12 mouse cellular contexts compared by ENCODE assay signal in genomic region chr4:22946788-22947406, GRCm38 (mm10).
DNase-seq lines count a peak whose midpoint lies in the region; ATAC-seq lines count a peak whose summit lies in the region.
"Had no signal": no experiment of that assay in that cellular context is flagged by ENCODE, and none has a peak within 500 bp of the region (broad histone marks: within the 10 kb centered on the region; RNA-seq: fewer than 3 reads in every experiment).

No protein-coding gene starts in this region.

- no peaks in the 10 kb centered on the region for H3K27me3 ChIP-seq in hindbrain, embryonic 10.5 days (ENCODE audit: insufficient read depth, poor library complexity, severe bottlenecking)
- no peaks in the 10 kb centered on the region for H3K27me3 ChIP-seq in midbrain, embryonic 14.5 days (ENCODE audit: control insufficient read depth, insufficient read depth, low read length)

- H3K4me3 ChIP-seq in hindbrain, embryonic 10.5 days, result no peak overlapping the region
- H3K4me3 ChIP-seq in midbrain, embryonic 14.5 days (replicated peaks; ENCODE audit: low read depth, low read length), result no peak overlapping the region
- H3K4me3 ChIP-seq: heart, embryonic 10.5 days had no signal

- peak; percentile 46 for ATAC-seq in midbrain, embryonic 14.5 days (ENCODE audit: low FRiP score, low TSS enrichment)
- no peak for ATAC-seq in CD4-positive, CD25-positive, alpha-beta regulatory T cell, adult 4 months
- ATAC-seq: activated CD4-positive, CD25-positive, alpha-beta regulatory T cell, adult 4 months had no signal

- H3K4me1 ChIP-seq in hindbrain, embryonic 10.5 days (replicated peaks), result peaks cover 13% of the 10 kb centered on the region
- H3K4me1 ChIP-seq in midbrain, embryonic 14.5 days (ENCODE audit: control insufficient read depth, insufficient read depth, low read length), result no peaks in the 10 kb centered on the region

- no peak overlapping the region for H3K9ac ChIP-seq in midbrain, embryonic 14.5 days (replicated peaks; ENCODE audit: low read length)

- H3K36me3 ChIP-seq in hindbrain, embryonic 10.5 days, result no peaks in the 10 kb centered on the region
- H3K36me3 ChIP-seq in midbrain, embryonic 14.5 days (ENCODE audit: control insufficient read depth, insufficient read depth, low read length), result no peaks in the 10 kb centered on the region
- H3K36me3 ChIP-seq: heart, embryonic 10.5 days had no signal

- intact Hi-C loops in gastrocnemius, postnatal 14 days (cut with DNase I; ENCODE audit: low total_unique reads), result no loop called here

- H3K27ac ChIP-seq in hindbrain, embryonic 10.5 days, result peak overlapping the region; percentile 42; the same call in 1 of the 2 replicates
- no peak overlapping the region for H3K27ac ChIP-seq in midbrain, embryonic 14.5 days (replicated peaks; ENCODE audit: low read depth, low read length)
- H3K27ac ChIP-seq: heart, embryonic 10.5 days had no signal

- WGBS in hindbrain, embryonic 10.5 days, result 52% methylated on average over 7 of the region's 7 CpGs
- WGBS in midbrain, embryonic 14.5 days, result 44% methylated on average over 7 of the region's 7 CpGs

- peak; percentile 28 for DNase-seq in Muller cell, postnatal 12 days (ENCODE audit: inconsistent ontology term)
- DNase-seq in brain, adult 2 months (ENCODE audit: low read depth, low spot score), result peak; percentile 31
- peak; percentile 37 for DNase-seq in hindbrain, embryonic 10.5 days (ENCODE audit: low spot score)
- peak; percentile 72 for DNase-seq in midbrain, embryonic 14.5 days
- no peak for DNase-seq in gastrocnemius, postnatal 14 days
- DNase-seq in lung, postnatal 10 days, result no peak
- DNase-seq: cerebellum, adult 8-10 months; lung, adult 2 months; thymus, postnatal 36 days had no signal

- no peak overlapping the region for H3K4me2 ChIP-seq in midbrain, embryonic 14.5 days (ENCODE audit: low read length)

- H3K9me3 ChIP-seq in hindbrain, embryonic 10.5 days, result no peaks in the 10 kb centered on the region
- no peaks in the 10 kb centered on the region for H3K9me3 ChIP-seq in midbrain, embryonic 14.5 days (ENCODE audit: control insufficient read depth, low read length)
- H3K9me3 ChIP-seq: heart, embryonic 10.5 days had no signal

Comparison
In these comparisons a context has a peak if more than half of its experiments do, and no peak if none do; other contexts are left out.
1. DNase-seq: peak in Muller cell, postnatal 12 days (single experiment), brain, adult 2 months (single experiment), hindbrain, embryonic 10.5 days (single experiment) and midbrain, embryonic 14.5 days (single experiment); none in gastrocnemius, postnatal 14 days (single experiment) and lung, postnatal 10 days (single experiment).